Comparison of ENCODE assay signal across 13 mouse cellular contexts in genomic region chr19:5953201-5953770, GRCm38 (mm10). TPM values are rescaled to one million over a fixed set of nuclear protein-coding genes. Genes with fewer than 3 reads are reported as not detected.
DNase-seq lines count a peak whose midpoint lies in the region; ATAC-seq lines count a peak whose summit lies in the region.
"Had no signal": no experiment of that assay in that cellular context is flagged by ENCODE, and none has a peak within 500 bp of the region (broad histone marks: within the 10 kb centered on the region; RNA-seq: fewer than 3 reads in every experiment).

No protein-coding gene starts in this region.

- no peaks in the 10 kb centered on the region for H3K27me3 ChIP-seq in kidney, embryonic 15.5 days
- H3K27me3 ChIP-seq in embryonic facial prominence, embryonic 14.5 days (replicated peaks; ENCODE audit: control insufficient read depth, insufficient read depth, low read length), result no peaks in the 10 kb centered on the region

- no peak for ATAC-seq in kidney, embryonic 15.5 days (replicated peaks; ENCODE audit: low FRiP score)
- ATAC-seq in embryonic facial prominence, embryonic 14.5 days (ENCODE audit: low read depth), result no peak
- ATAC-seq in monocyte, adult 5-6 weeks (replicated peaks; ENCODE audit: insufficient number of reproducible peaks, low FRiP score, low TSS enrichment, poor library complexity, severe bottlenecking), result peak; percentile 36; the same call in 1 of the 2 replicates

- no peak overlapping the region for H3K4me3 ChIP-seq in kidney, embryonic 15.5 days (replicated peaks)
- no peak overlapping the region for H3K4me3 ChIP-seq in embryonic facial prominence, embryonic 14.5 days (ENCODE audit: low read depth, low read length)
- H3K4me3 ChIP-seq: left cerebral cortex, adult 2 months had no signal

- peak; percentile 47 for DNase-seq in adrenal gland, postnatal 10 days
- DNase-seq in adrenal gland, adult 8-10 months, result no peak
- DNase-seq in kidney, postnatal 25 days, result no peak
- DNase-seq in embryonic facial prominence, embryonic 14.5 days (ENCODE audit: low spot score), result no peak
- DNase-seq in urinary bladder, adult 2 months (ENCODE audit: low spot score), result no peak
- no peak for DNase-seq in thymus, postnatal 25 days
- DNase-seq: right cerebral cortex, postnatal 25 days had no signal

- H3K36me3 ChIP-seq in kidney, embryonic 15.5 days, result peaks cover 66% of the 10 kb centered on the region
- H3K36me3 ChIP-seq in embryonic facial prominence, embryonic 14.5 days (ENCODE audit: control insufficient read depth, insufficient read depth, low read length), result peaks cover 79% of the 10 kb centered on the region

- no peaks in the 10 kb centered on the region for H3K9me3 ChIP-seq in kidney, embryonic 15.5 days (replicated peaks)
- H3K9me3 ChIP-seq in embryonic facial prominence, embryonic 14.5 days (ENCODE audit: control insufficient read depth, low read length), result no peaks in the 10 kb centered on the region

- WGBS in kidney, embryonic 15.5 days, result 90% methylated on average over 19 of the region's 19 CpGs
- 92% methylated on average over 19 of the region's 19 CpGs for WGBS in embryonic facial prominence, embryonic 14.5 days

- H3K9ac ChIP-seq in kidney, embryonic 15.5 days, result no peak overlapping the region
- H3K9ac ChIP-seq in embryonic facial prominence, embryonic 14.5 days (ENCODE audit: low read depth, low read length), result peak overlapping the region; percentile 10; the same call in 1 of the 2 replicates
- H3K9ac ChIP-seq: liver, embryonic 14.5 days had no signal

- peak overlapping the region; percentile 87 for H3K27ac ChIP-seq in kidney, embryonic 15.5 days
- H3K27ac ChIP-seq in embryonic facial prominence, embryonic 14.5 days (replicated peaks; ENCODE audit: low read depth, low read length), result peak overlapping the region; percentile 59; the same call in 1 of the 2 replicates
- H3K27ac ChIP-seq: left cerebral cortex, adult 2 months; liver, embryonic 14.5 days had no signal

- no peak overlapping the region for H3K4me2 ChIP-seq in kidney, embryonic 15.5 days
- H3K4me2 ChIP-seq in embryonic facial prominence, embryonic 14.5 days (ENCODE audit: low read depth, low read length), result no peak overlapping the region

- peaks cover 58% of the 10 kb centered on the region for H3K4me1 ChIP-seq in kidney, embryonic 15.5 days
- peaks cover 3% of the 10 kb centered on the region; the same call in 1 of the 2 replicates for H3K4me1 ChIP-seq in embryonic facial prominence, embryonic 14.5 days (ENCODE audit: control insufficient read depth, insufficient read depth, low read length)

RNA-seq across cellular contexts. Expression of gene Pola2, which starts 10.7 kb away (rescaled TPM):
- 10 to 100 TPM; 21.3 to 28.0 TPM for total RNA-seq in adrenal gland, postnatal 10 days (2021)
- 10 to 100 TPM; 22.5 to 51.0 (median 27.8) TPM for total RNA-seq in adrenal gland, adult 8-10 months (2022)
- 75.3 and 83.2 TPM in 2 replicates for polyA plus RNA-seq in kidney, embryonic 15.5 days (2015; fragmentation: Nextera tagmentation; extraction: Ambion mirVana)
- polyA plus RNA-seq in embryonic facial prominence, embryonic 14.5 days (2014; fragmentation: Nextera tagmentation; extraction: Ambion mirVana), result 59.1 and 65.2 TPM in 2 replicates
- total RNA-seq in monocyte, adult 5-6 weeks (2017), result 16.7 to 31.5 TPM (median 26.8 TPM) in 3 replicates
- 32.8 and 41.0 TPM in 2 replicates for polyA plus RNA-seq in urinary bladder, adult 2 months (2012; rRNA removed)

RNA-seq across cellular contexts. Expression of gene Cdc42ep2, which starts 28.7 kb away (rescaled TPM):
- total RNA-seq in adrenal gland, postnatal 10 days (2021), result 10 to 100 TPM; 10.8 to 11.2 TPM
- total RNA-seq in adrenal gland, adult 8-10 months (2022), result 1 to 10 TPM; 4.9 to 9.6 (median 8.3) TPM
- 13.4 and 15.5 TPM in 2 replicates for polyA plus RNA-seq in kidney, embryonic 15.5 days (2015; fragmentation: Nextera tagmentation; extraction: Ambion mirVana)
- 14.0 and 16.2 TPM in 2 replicates for polyA plus RNA-seq in embryonic facial prominence, embryonic 14.5 days (2014; fragmentation: Nextera tagmentation; extraction: Ambion mirVana)
- 14.7 to 32.1 TPM (median 27.0 TPM) in 3 replicates for total RNA-seq in monocyte, adult 5-6 weeks (2017)
- polyA plus RNA-seq in urinary bladder, adult 2 months (2012; rRNA removed), result 22.9 and 26.2 TPM in 2 replicates
- total RNA-seq: common myeloid progenitor, adult 5-6 weeks; hematopoietic stem cell, adult 5-6 weeks had no signal

RNA-seq across cellular contexts. Expression of gene Slc22a20, which starts 32.7 kb away (rescaled TPM):
- not detected for total RNA-seq in adrenal gland, postnatal 10 days (2021)
- total RNA-seq in adrenal gland, adult 8-10 months (2022), result not detected
- polyA plus RNA-seq in kidney, embryonic 15.5 days (2015; fragmentation: Nextera tagmentation; extraction: Ambion mirVana), result not detected in 2 replicates
- polyA plus RNA-seq in embryonic facial prominence, embryonic 14.5 days (2014; fragmentation: Nextera tagmentation; extraction: Ambion mirVana), result not detected in 2 replicates
- not detected in 3 replicates for total RNA-seq in monocyte, adult 5-6 weeks (2017)
- 0.12 and 0.21 TPM in 2 replicates for polyA plus RNA-seq in urinary bladder, adult 2 months (2012; rRNA removed)
- total RNA-seq: common myeloid progenitor, adult 5-6 weeks; hematopoietic stem cell, adult 5-6 weeks; left cerebral cortex, adult 2 months had no signal

RNA-seq across cellular contexts. Expression of gene Dpf2, which starts 40.5 kb away (rescaled TPM):
- 100 to 1,000 TPM; 105 to 119 TPM for total RNA-seq in adrenal gland, postnatal 10 days (2021)
- 100 to 1,000 TPM in 3 of 4 experiments, 10 to 100 TPM in 1; 93.7 to 147 (median 129) TPM for total RNA-seq in adrenal gland, adult 8-10 months (2022)
- 166 and 178 TPM in 2 replicates for polyA plus RNA-seq in kidney, embryonic 15.5 days (2015; fragmentation: Nextera tagmentation; extraction: Ambion mirVana)
- 124 and 143 TPM in 2 replicates for polyA plus RNA-seq in embryonic facial prominence, embryonic 14.5 days (2014; fragmentation: Nextera tagmentation; extraction: Ambion mirVana)
- total RNA-seq in monocyte, adult 5-6 weeks (2017), result 50.3 to 76.6 TPM (median 76.0 TPM) in 3 replicates
- 87.5 and 102 TPM in 2 replicates for polyA plus RNA-seq in urinary bladder, adult 2 months (2012; rRNA removed)

RNA-seq across cellular contexts. Expression of gene Tigd3, which starts 59.3 kb away (rescaled TPM):
- 1 to 10 TPM; 1.6 to 1.9 TPM for total RNA-seq in adrenal gland, postnatal 10 days (2021)
- total RNA-seq in adrenal gland, adult 8-10 months (2022), result 1 to 10 TPM in 3 of 4 experiments, under 1 TPM in 1; 0.93 to 3.5 (median 1.6) TPM
- polyA plus RNA-seq in kidney, embryonic 15.5 days (2015; fragmentation: Nextera tagmentation; extraction: Ambion mirVana), result 4.2 and 4.7 TPM in 2 replicates
- polyA plus RNA-seq in embryonic facial prominence, embryonic 14.5 days (2014; fragmentation: Nextera tagmentation; extraction: Ambion mirVana), result 1.4 and 2.0 TPM in 2 replicates
- total RNA-seq in monocyte, adult 5-6 weeks (2017), result 0.64 to 0.97 TPM (median 0.95 TPM) in 3 replicates
- polyA plus RNA-seq in urinary bladder, adult 2 months (2012; rRNA removed), result 0.69 and 0.87 TPM in 2 replicates
